Mouse (Mus musculus) brain, embryonic 14.5 days (tissue): ENCODE measurements at regions not wholly inside any gene's neighbourhood (a gene's known extent, or its start where the extent isn't known, plus 50 kb on each side); places are given as distances from the start of the nearest gene placed in this dataset.

ENCODE experiments used
- CTCF ChIP-seq: fragments of 200-500 bp; IDR thresholded peaks from 2 replicates; pipeline ENCODE4 v1.5.1; 2012; ENCODE audit warnings: inconsistent platforms, mild to moderate bottlenecking, moderate library complexity, borderline replicate concordance; ENCODE audit not compliant: insufficient read depth, insufficient read length; ENCODE audit errors: extremely low read depth
- POLR2A ChIP-seq: fragments of 200-500 bp; IDR thresholded peaks from 2 replicates; pipeline ENCODE4 v1.6.1; 2012; ENCODE audit warnings: mild to moderate bottlenecking, inconsistent platforms, borderline replicate concordance; ENCODE audit not compliant: poor library complexity, insufficient read depth, insufficient read length, severe bottlenecking; ENCODE audit errors: extremely low read depth

GRCm38 (mm10) chr5:42891890-42892289 is 341.1 kb upstream of the Cpeb2 start:
- TF ChIP-seq CTCF (no peak), POLR2A (no peak)
